Comparison of ENCODE assay signal across 9 mouse cellular contexts in genomic region chr19:55122351-55122980, GRCm38 (mm10). TPM values are rescaled to one million over a fixed set of nuclear protein-coding genes. Genes with fewer than 3 reads are reported as not detected.
DNase-seq lines count a peak whose midpoint lies in the region; ATAC-seq lines count a peak whose summit lies in the region.
"Had no signal": no experiment of that assay in that cellular context is flagged by ENCODE, and none has a peak within 500 bp of the region (broad histone marks: within the 10 kb centered on the region; RNA-seq: fewer than 3 reads in every experiment).

No protein-coding gene starts in this region.

- peak; percentile 86 for ATAC-seq in hindbrain, embryonic 13.5 days (ENCODE audit: low FRiP score)
- no peak for ATAC-seq in granulocyte monocyte progenitor cell, adult 5-6 weeks (replicated peaks; ENCODE audit: poor library complexity, severe bottlenecking)

- H3K27ac ChIP-seq in hindbrain, embryonic 13.5 days = peak overlapping the region; percentile 81
- H3K27ac ChIP-seq: limb, embryonic 13.5 days had no signal

- H3K9me3 ChIP-seq in hindbrain, embryonic 13.5 days = no peaks in the 10 kb centered on the region
- H3K9me3 ChIP-seq: limb, embryonic 13.5 days had no signal

- H3K9ac ChIP-seq in hindbrain, embryonic 13.5 days = no peak overlapping the region
- H3K9ac ChIP-seq: limb, embryonic 13.5 days had no signal

- peaks cover 31% of the 10 kb centered on the region for H3K4me1 ChIP-seq in hindbrain, embryonic 13.5 days (replicated peaks)

- H3K27me3 ChIP-seq in hindbrain, embryonic 13.5 days = no peaks in the 10 kb centered on the region
- H3K27me3 ChIP-seq: limb, embryonic 13.5 days had no signal

- H3K4me2 ChIP-seq in hindbrain, embryonic 13.5 days = no peak overlapping the region
- H3K4me2 ChIP-seq: limb, embryonic 13.5 days had no signal

- DNase-seq in cerebellum, adult 11-12 months = peak; percentile 14
- DNase-seq in cerebellum, adult 11 months = no peak
- peak; percentile 80 for DNase-seq in ZHBTc4 (ENCODE audit: low read depth, low spot score)
- DNase-seq in lung, postnatal 25 days (ENCODE audit: low spot score) = peak; percentile 64
- DNase-seq in ovary, adult 18-20 months (ENCODE audit: low spot score) = no peak
- no peak for DNase-seq in adipocyte (ENCODE audit: low spot score)

- no peaks in the 10 kb centered on the region for H3K36me3 ChIP-seq in hindbrain, embryonic 13.5 days
- H3K36me3 ChIP-seq: limb, embryonic 13.5 days had no signal

- WGBS in hindbrain, embryonic 13.5 days = 61% methylated on average over 4 of the region's 4 CpGs

- no peak overlapping the region for H3K4me3 ChIP-seq in hindbrain, embryonic 13.5 days
- H3K4me3 ChIP-seq: limb, embryonic 13.5 days had no signal

RNA-seq across cellular contexts. Expression of gene Gpam, which starts 4.6 kb away (rescaled TPM):
- polyA plus RNA-seq in hindbrain, embryonic 13.5 days (2015; fragmentation: Nextera tagmentation; extraction: Ambion mirVana) = 22.5 and 22.8 TPM in 2 replicates
- 7.7 and 11.0 TPM in 2 replicates for total RNA-seq in granulocyte monocyte progenitor cell, adult 5-6 weeks (2014; fragmentation: Nextera tagmentation)
- total RNA-seq in granulocyte monocyte progenitor cell, adult 5-6 weeks (2017) = 9.0 and 10.7 TPM in 2 replicates

RNA-seq across cellular contexts. Expression of gene Tectb, which starts 58.1 kb away (rescaled TPM):
- 0.45 and 0.75 TPM in 2 replicates for polyA plus RNA-seq in hindbrain, embryonic 13.5 days (2015; fragmentation: Nextera tagmentation; extraction: Ambion mirVana)
- not detected in 2 replicates for total RNA-seq in granulocyte monocyte progenitor cell, adult 5-6 weeks (2014; fragmentation: Nextera tagmentation)
- total RNA-seq in granulocyte monocyte progenitor cell, adult 5-6 weeks (2017) = not detected in 2 replicates
- polyA plus RNA-seq: limb, embryonic 13.5 days had no signal

Comparison
In these comparisons a context has a peak if more than half of its experiments do, and no peak if none do; other contexts are left out.
1. DNase-seq: peak in cerebellum, adult 11-12 months (single experiment), ZHBTc4 (single experiment) and lung, postnatal 25 days (single experiment); none in cerebellum, adult 11 months (single experiment), ovary, adult 18-20 months (single experiment) and adipocyte (single experiment).